Mouse (Mus musculus): ENCODE measurements around the gene Mef2d. TPM values are rescaled to one million over a fixed set of nuclear protein-coding genes. Genes with fewer than 3 reads are reported as not detected.

The Mef2d gene
- polyA plus RNA-seq, 1 experiment, result 343 TPM

DNA sequence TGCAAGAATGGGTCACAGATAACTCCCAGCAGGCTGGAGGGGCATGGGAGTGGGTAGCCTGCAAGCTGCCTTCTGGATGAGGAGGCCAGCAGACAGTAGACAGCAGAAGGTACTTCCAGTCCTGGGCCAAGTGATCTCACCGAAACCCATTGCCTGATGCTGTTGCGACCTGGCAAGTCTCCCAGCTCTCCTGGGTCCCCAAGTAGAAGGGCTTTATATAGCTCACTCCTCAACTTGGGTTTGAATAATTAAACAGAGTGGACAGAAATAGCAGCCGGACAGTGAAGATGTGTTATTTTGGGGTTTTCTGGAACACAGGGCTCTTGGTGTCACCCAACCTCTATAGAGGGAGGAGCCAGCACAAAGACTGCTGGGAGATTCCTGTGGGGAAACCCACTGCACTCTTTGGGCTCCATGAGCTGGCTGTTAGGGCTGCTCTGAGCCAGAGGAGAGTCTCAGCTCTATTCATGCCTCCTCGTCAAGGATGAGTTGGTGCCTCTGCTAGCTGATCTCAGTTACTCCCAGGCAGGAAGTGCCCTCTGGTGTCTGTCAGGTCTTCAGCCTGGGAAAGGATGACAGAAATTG lies 8.9 kb upstream of the Mef2d start:
- Histone ChIP-seq H3K4me3 (ENCODE audit: control insufficient read depth, insufficient read depth, low read length) (no peak overlapping the region), H3K27ac (ENCODE audit: control insufficient read depth, insufficient read depth, low read length) (peak overlapping the region; percentile 86), H3K4me1 (replicated peaks; ENCODE audit: control insufficient read depth, insufficient read depth, low read length) (peaks cover 34% of the 10 kb centered on the region), H3K27me3 (ENCODE audit: control insufficient read depth, insufficient read depth, low read length) (no peaks in the 10 kb centered on the region), H3K36me3 (ENCODE audit: control insufficient read depth, insufficient read depth, low read length) (no peaks in the 10 kb centered on the region)
- peak; percentile 21 for DNase-seq
- no peak for TF ChIP-seq CTCF (IDR thresholded peaks at IDR 0.05; ENCODE audit: borderline replicate concordance, control insufficient read depth, extremely low read depth, insufficient read depth, low read length, poor library complexity)
- no peak for TF ChIP-seq POLR2A (IDR thresholded peaks at IDR 0.05; ENCODE audit: control insufficient read depth, extremely low read depth, insufficient read depth, low read length, poor library complexity)
- 76% methylated on average over 4 of the region's 4 CpGs for WGBS

DNA sequence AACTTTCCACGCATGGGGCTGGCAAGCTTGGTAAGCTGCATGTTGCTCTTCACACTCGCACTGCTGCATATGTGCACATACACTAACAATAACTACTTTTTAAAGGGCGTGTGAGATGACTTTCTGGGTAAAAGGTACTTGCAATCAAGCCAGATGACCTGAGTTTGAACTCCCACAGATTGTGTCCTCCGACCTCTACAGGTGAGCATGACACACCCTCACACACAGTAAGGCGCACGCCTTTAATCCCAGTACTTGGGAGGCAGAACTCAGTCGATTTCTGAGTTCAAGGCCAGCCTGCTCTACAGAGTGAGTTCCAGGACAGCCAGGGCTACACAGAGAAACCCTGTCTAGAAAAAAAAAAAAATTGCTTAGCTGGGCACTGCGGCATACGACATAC lies 5.8 kb upstream of the Mef2d start:
- 96% methylated on average over 9 of the region's 9 CpGs for WGBS
- H3K36me3 ChIP-seq (ENCODE audit: control insufficient read depth, insufficient read depth, low read length), result no peaks in the 10 kb centered on the region

DNA sequence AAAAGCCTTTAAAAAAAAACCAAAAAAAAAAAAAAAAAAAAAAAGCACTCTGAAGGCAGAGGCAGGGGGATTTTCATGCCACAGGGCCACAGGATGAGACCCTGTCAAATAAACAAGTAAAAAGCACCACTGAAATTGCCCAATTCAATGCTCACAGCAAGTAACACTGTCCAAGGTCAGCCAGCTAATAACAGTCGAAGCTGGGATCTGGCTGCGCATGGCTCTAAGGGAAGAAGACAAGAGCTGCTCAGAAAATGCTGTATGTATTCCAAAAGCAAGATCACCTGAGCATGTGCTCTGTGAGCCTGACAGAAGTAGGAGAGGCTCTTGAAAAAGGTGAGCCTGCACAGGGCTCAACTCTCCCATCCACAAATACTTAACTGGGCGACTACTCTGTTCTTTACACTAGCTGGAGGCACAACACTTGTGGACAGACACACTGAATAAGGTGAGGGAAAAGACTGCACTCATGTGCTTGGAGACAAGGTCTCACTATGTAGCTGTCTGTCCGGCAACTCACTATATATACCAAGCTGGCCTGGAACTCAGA lies 5.2 kb upstream of the Mef2d start:
- no peak for DNase-seq
- H3K27ac ChIP-seq (ENCODE audit: control insufficient read depth, insufficient read depth, low read length), result peak overlapping the region; percentile 93
- H3K4me3 ChIP-seq (ENCODE audit: control insufficient read depth, insufficient read depth, low read length), result no peak overlapping the region; the same call in 1 of the 2 replicates
- no peaks in the 10 kb centered on the region for H3K27me3 ChIP-seq (ENCODE audit: control insufficient read depth, insufficient read depth, low read length)
- 90% methylated on average over 4 of the region's 4 CpGs for WGBS
- TF ChIP-seq CTCF (IDR thresholded peaks at IDR 0.05; ENCODE audit: borderline replicate concordance, control insufficient read depth, extremely low read depth, insufficient read depth, low read length, poor library complexity) (no peak), POLR2A (IDR thresholded peaks at IDR 0.05; ENCODE audit: control insufficient read depth, extremely low read depth, insufficient read depth, low read length, poor library complexity) (no peak)
- no peaks in the 10 kb centered on the region for H3K36me3 ChIP-seq (ENCODE audit: control insufficient read depth, insufficient read depth, low read length)
- peaks cover 53% of the 10 kb centered on the region for H3K4me1 ChIP-seq (replicated peaks; ENCODE audit: control insufficient read depth, insufficient read depth, low read length)

More for the DNA sequence above, 5.8 kb upstream of the Mef2d start:
- peaks cover 52% of the 10 kb centered on the region for H3K4me1 ChIP-seq (replicated peaks; ENCODE audit: control insufficient read depth, insufficient read depth, low read length)
- TF ChIP-seq CTCF (IDR thresholded peaks at IDR 0.05; ENCODE audit: borderline replicate concordance, control insufficient read depth, extremely low read depth, insufficient read depth, low read length, poor library complexity) (no peak), POLR2A (IDR thresholded peaks at IDR 0.05; ENCODE audit: control insufficient read depth, extremely low read depth, insufficient read depth, low read length, poor library complexity) (no peak)
- H3K27me3 ChIP-seq (ENCODE audit: control insufficient read depth, insufficient read depth, low read length), result no peaks in the 10 kb centered on the region
- no peak for DNase-seq
- H3K4me3 ChIP-seq (ENCODE audit: control insufficient read depth, insufficient read depth, low read length), result no peak overlapping the region
- no peak overlapping the region for H3K27ac ChIP-seq (ENCODE audit: control insufficient read depth, insufficient read depth, low read length)

DNA sequence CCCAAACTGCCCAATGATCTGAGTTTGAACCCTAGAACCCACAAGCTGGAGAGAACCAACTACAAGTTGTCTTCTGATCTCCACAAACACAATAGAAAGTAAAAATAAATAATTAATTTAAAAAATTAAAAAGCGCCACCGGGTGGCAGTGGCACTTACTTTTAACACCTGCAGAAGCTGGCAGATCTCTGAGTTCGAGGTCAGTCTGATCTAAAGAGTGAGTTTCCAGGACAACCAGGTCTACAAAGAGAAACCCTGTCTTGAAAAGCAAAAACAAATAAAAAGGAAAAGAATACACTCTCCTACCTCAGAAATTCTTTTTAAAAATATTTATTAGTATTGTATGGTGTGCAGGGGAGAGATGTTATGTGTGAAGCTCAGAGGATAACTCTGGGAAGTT lies 4.4 kb upstream of the Mef2d start:
- Histone ChIP-seq H3K4me3 (ENCODE audit: control insufficient read depth, insufficient read depth, low read length) (peak overlapping the region; percentile 44), H3K36me3 (ENCODE audit: control insufficient read depth, insufficient read depth, low read length) (no peaks in the 10 kb centered on the region), H3K27ac (ENCODE audit: control insufficient read depth, insufficient read depth, low read length) (peak overlapping the region; percentile 93), H3K27me3 (ENCODE audit: control insufficient read depth, insufficient read depth, low read length) (no peaks in the 10 kb centered on the region), H3K4me1 (replicated peaks; ENCODE audit: control insufficient read depth, insufficient read depth, low read length) (peaks cover 51% of the 10 kb centered on the region)
- TF ChIP-seq POLR2A (IDR thresholded peaks at IDR 0.05; ENCODE audit: control insufficient read depth, extremely low read depth, insufficient read depth, low read length, poor library complexity), result no peak
- DNase-seq, result peak; percentile 33
- WGBS, result 2% methylated on average over 3 of the region's 3 CpGs

DNA sequence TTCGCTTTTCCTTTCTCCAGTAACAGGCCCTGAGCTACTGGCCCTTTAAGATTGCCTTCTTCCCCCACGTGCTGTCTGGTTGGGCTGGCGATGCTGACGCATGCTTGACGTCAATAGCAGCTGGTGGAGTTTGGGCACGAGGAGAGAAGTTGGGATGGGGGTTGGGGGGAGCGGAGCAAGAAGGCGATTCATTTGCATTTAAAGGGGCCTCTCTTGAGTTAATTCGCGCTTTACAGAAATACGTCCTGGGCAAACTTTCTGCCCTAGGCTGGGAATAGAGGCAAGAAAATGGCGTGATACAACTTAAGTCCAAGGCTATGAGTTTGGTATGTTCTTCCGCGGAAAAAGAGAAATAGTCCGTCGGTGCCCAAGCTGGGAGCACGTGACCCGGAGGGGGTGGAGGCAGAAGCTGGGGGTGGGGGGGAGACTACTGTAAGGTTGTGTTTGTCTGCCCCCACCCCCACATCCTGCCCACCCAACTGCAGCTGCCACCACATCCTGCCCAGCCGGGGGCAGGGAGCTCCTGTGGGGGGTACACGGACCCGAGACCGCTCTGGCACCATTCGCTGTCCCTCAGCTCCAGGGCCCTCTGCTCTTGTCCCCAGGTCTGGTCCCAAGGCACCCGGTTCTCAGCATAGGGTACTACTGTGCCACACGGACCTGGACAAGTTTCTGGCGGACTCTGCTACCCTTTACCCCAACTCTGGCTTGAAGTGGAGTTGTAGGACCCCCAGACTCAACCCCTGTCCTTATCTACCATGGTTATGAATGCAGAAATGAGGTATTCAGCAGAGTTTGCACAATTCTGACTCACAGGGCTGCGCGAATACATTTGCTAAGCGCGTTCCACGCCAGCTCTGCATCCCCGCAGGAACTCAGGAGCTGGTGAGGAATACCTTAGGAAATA lies 3.6 kb upstream of the Mef2d start:
- no peaks in the 10 kb centered on the region for H3K36me3 ChIP-seq (ENCODE audit: control insufficient read depth, insufficient read depth, low read length)
- DNase-seq, result peak; percentile 92
- H3K27ac ChIP-seq (ENCODE audit: control insufficient read depth, insufficient read depth, low read length), result peak overlapping the region; percentile 95
- H3K4me3 ChIP-seq (ENCODE audit: control insufficient read depth, insufficient read depth, low read length), result peak overlapping the region; percentile 56
- H3K27me3 ChIP-seq (ENCODE audit: control insufficient read depth, insufficient read depth, low read length), result no peaks in the 10 kb centered on the region
- H3K4me1 ChIP-seq (replicated peaks; ENCODE audit: control insufficient read depth, insufficient read depth, low read length), result peaks cover 43% of the 10 kb centered on the region
- TF ChIP-seq CTCF (IDR thresholded peaks at IDR 0.05; ENCODE audit: borderline replicate concordance, control insufficient read depth, extremely low read depth, insufficient read depth, low read length, poor library complexity), result 0 out of 2 replicates have a peak, but pooled peaks have one; percentile 31
- TF ChIP-seq POLR2A (IDR thresholded peaks at IDR 0.05; ENCODE audit: control insufficient read depth, extremely low read depth, insufficient read depth, low read length, poor library complexity), result peak; percentile 99
- WGBS, result under 1% methylated on average over 32 of the region's 32 CpGs

DNA sequence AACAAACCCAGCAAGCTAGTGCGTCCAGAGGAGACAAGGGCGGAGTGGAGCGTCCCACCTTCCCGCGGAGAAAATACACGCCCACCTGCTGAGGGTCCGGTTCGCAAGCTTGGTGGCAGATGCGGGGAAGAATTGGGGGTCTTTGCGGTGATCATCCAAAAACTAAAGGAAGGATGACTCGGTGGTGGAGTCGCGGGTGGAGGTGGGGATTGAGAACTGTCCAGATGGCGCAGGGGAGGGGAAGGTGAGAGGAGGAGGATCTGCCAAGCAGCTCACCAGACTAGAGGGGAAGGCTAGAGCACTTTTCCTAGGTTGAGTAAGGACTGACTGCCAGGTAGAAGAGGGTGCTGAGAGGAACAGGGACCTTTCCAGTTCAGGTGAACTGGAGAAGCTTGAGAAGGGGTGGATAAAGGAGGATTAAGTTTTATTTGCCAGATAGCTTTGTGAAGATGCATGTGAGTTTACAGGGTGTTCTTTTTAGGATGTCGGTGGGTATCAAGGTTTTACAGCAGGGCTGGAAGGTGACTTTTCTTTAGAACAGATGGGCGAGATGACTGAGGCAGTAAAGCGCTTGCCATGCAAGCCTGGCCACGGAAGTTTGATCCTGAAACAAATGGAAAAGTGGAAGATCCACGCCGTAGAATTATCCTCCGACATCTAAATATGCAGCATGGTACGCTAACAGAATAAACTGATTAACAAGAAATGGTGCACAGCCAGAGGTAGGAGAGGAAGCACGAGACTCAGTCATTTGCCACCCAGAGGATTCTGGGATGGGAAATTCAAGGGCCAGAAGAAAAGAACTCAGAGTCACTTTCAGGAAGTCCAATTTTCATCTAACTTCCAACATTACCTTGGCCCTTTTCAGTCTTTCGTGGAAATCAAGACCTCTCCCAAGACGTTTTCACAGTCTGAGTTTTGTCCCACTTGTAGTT lies 2.7 kb upstream of the Mef2d start:
- Histone ChIP-seq H3K27ac (ENCODE audit: control insufficient read depth, insufficient read depth, low read length) (peak overlapping the region; percentile 95), H3K4me3 (ENCODE audit: control insufficient read depth, insufficient read depth, low read length) (peak overlapping the region; percentile 56), H3K36me3 (ENCODE audit: control insufficient read depth, insufficient read depth, low read length) (no peaks in the 10 kb centered on the region), H3K4me1 (replicated peaks; ENCODE audit: control insufficient read depth, insufficient read depth, low read length) (peaks cover 38% of the 10 kb centered on the region), H3K27me3 (ENCODE audit: control insufficient read depth, insufficient read depth, low read length) (no peaks in the 10 kb centered on the region)
- WGBS, result 15% methylated on average over 25 of the region's 25 CpGs
- no peak for TF ChIP-seq CTCF (IDR thresholded peaks at IDR 0.05; ENCODE audit: borderline replicate concordance, control insufficient read depth, extremely low read depth, insufficient read depth, low read length, poor library complexity)
- TF ChIP-seq POLR2A (IDR thresholded peaks at IDR 0.05; ENCODE audit: control insufficient read depth, extremely low read depth, insufficient read depth, low read length, poor library complexity), result no peak
- DNase-seq, result peak; percentile 71

Data from thymus, adult 2 months (tissue).